Mouse (Mus musculus) midbrain, postnatal 0 days (tissue): ENCODE results near the gene Gm26620. TPM values are rescaled to one million over a fixed set of nuclear protein-coding genes. Genes with fewer than 3 reads are reported as not detected.

Experiments
- ATAC-seq: fragments of 200-750 bp; cut with Nextera tagmentation; 2 replicates; pipeline ENCODE4 v1.8.0; 2017; ENCODE audit warnings: moderate number of reproducible peaks, mild to moderate bottlenecking, moderate TSS enrichment, moderate library complexity; ENCODE audit not compliant: low FRiP score
- DNase-seq: peaks from one replicate; pipeline ENCODE4 v3.0.0-alpha.2; 2015; ENCODE audit warnings: low spot score
- H3K27ac ChIP-seq: fragments of 300-500 bp; sonication (generic); 2 replicates; pipeline ENCODE4 v1.5.1; 2014; ENCODE audit warnings: low read depth, mild to moderate bottlenecking, low read length, mixed read lengths
- H3K27me3 ChIP-seq: fragments of 300-500 bp; sonication (generic); 2 replicates; pipeline ENCODE4 v1.6.1; 2014; ENCODE audit warnings: low read length, control low read depth, mixed read lengths; ENCODE audit not compliant: insufficient read depth
- H3K36me3 ChIP-seq: fragments of 300-500 bp; sonication (generic); 2 replicates; pipeline ENCODE4 v1.6.1; 2014; ENCODE audit warnings: low read length, control low read depth, mixed read lengths; ENCODE audit not compliant: insufficient read depth
- H3K4me1 ChIP-seq: fragments of 300-500 bp; sonication (generic); 2 replicates; pipeline ENCODE4 v1.6.1; 2014; ENCODE audit warnings: mild to moderate bottlenecking, control low read depth, antibody characterized with exemption, low read length, mixed read lengths; ENCODE audit not compliant: insufficient read depth
- H3K4me2 ChIP-seq: fragments of 300-500 bp; sonication (generic); 2 replicates; pipeline ENCODE4 v1.6.1; 2014; ENCODE audit warnings: low read depth, mild to moderate bottlenecking, low read length, mixed read lengths; ENCODE audit not compliant: poor library complexity, severe bottlenecking
- H3K4me3 ChIP-seq: fragments of 300-500 bp; sonication (generic); 2 replicates; pipeline ENCODE4 v1.5.1; 2014; ENCODE audit warnings: low read depth, mild to moderate bottlenecking, low read length, moderate library complexity
- H3K9ac ChIP-seq: fragments of 300-500 bp; sonication (generic); replicated peaks from 2 replicates; pipeline ENCODE4 v1.6.1; 2014; ENCODE audit warnings: mild to moderate bottlenecking, low read length, moderate library complexity, mixed read lengths; ENCODE audit not compliant: poor library complexity, severe bottlenecking
- H3K9me3 ChIP-seq: fragments of 300-500 bp; sonication (generic); 2 replicates; pipeline ENCODE4 v1.6.1; 2016; ENCODE audit warnings: low read length, control low read depth
- CTCF ChIP-seq: IDR thresholded peaks from 2 replicates; pipeline ENCODE4 v1.5.1; 2016; ENCODE audit warnings: antibody characterized with exemption, mild to moderate bottlenecking
- WGBS: fragments of 180-500 bp; shearing (Covaris S2); extraction: QIAGEN DNeasy Blood & Tissue Kit; methylation state at CpG from one replicate; pipeline ENCODE4 v1.1.7; 2014; 5-methylcytosine and 5-hydroxymethylcytosine counted together
- polyA plus RNA-seq: library from polyadenylated mRNA; unstranded; fragments of >200 nt; fragmentation: Nextera tagmentation; extraction: Ambion mirVana; gene quantifications from 2 replicates; pipeline ENCODE4 v1.2.1, GENCODE M21; 2015
- total RNA-seq: library from RNA; depleted of rRNA; stranded (reverse); fragments of >200 nt; gene quantifications from 2 replicates; pipeline ENCODE4 v1.2.3, GENCODE M21; 2014

The Gm26620 gene
- total and polyA plus RNA-seq, 2 experiments from 2014 or later: 0.77 to 1.6 TPM

- peak overlapping the region; percentile 69 for H3K27ac ChIP-seq
- TF ChIP-seq CTCF: no peak
- no peaks in the 10 kb centered on the region for H3K9me3 ChIP-seq
- peak overlapping the region; percentile 62 for H3K4me2 ChIP-seq
- H3K27me3 ChIP-seq: no peaks in the 10 kb centered on the region
- H3K4me1 ChIP-seq: no peaks in the 10 kb centered on the region
- peak; percentile 57 for ATAC-seq
- 4% methylated on average over 30 of the region's 30 CpGs for WGBS
- DNase-seq: peak; percentile 31
- peak overlapping the region; percentile 66 for H3K9ac ChIP-seq
- no peaks in the 10 kb centered on the region for H3K36me3 ChIP-seq
- peak overlapping the region; percentile 69 for H3K4me3 ChIP-seq
Observed at GRCm38 (mm10) chr1:170866992-170867690, 17.7 kb upstream of the Gm26620 start.

- Histone ChIP-seq H3K27me3 (no peaks in the 10 kb centered on the region), H3K4me3 (peak within 1 kb of the TSS; percentile 69), H3K36me3 (no peaks in the 10 kb centered on the region), H3K27ac (peak within 1 kb of the TSS; percentile 69), H3K4me2 (peak within 1 kb of the TSS; percentile 62), H3K9ac (peak within 1 kb of the TSS; percentile 66), H3K9me3 (no peaks in the 10 kb centered on the region), H3K4me1 (no peaks in the 10 kb centered on the region)
- DNase-seq: peak; percentile 95
- WGBS: under 1% methylated on average over 25 of the region's 25 CpGs
- no peak for TF ChIP-seq CTCF
- ATAC-seq: peak; percentile 76
Observed at GRCm38 (mm10) chr1:170867691-170868105, 17.2 kb upstream of the Gm26620 start, which contains the start of gene Atf6. Gene Atf6 (minus strand): TSS chr1:170867771.

GRCm38 (mm10) chr1:170868107-170868904, 16.6 kb upstream of the Gm26620 start:
- Histone ChIP-seq H3K27ac (peak overlapping the region; percentile 55; the same call in 1 of the 2 replicates), H3K9ac (peak overlapping the region; percentile 54), H3K4me2 (peak overlapping the region; percentile 62), H3K4me1 (no peaks in the 10 kb centered on the region), H3K4me3 (peak overlapping the region; percentile 69), H3K9me3 (no peaks in the 10 kb centered on the region), H3K36me3 (no peaks in the 10 kb centered on the region), H3K27me3 (no peaks in the 10 kb centered on the region)
- 1% methylated on average over 33 of the region's 33 CpGs for WGBS
- peak; percentile 83 for ATAC-seq
- peak; percentile 92 for DNase-seq
- TF ChIP-seq CTCF: no peak

GRCm38 (mm10) chr1:170868905-170869283, 16.0 kb upstream of the Gm26620 start:
- Histone ChIP-seq H3K9me3 (no peaks in the 10 kb centered on the region), H3K36me3 (0 out of 2 replicates have a peak, but pooled peaks cover 2% of the 10 kb centered on the region), H3K27me3 (no peaks in the 10 kb centered on the region), H3K27ac (peak overlapping the region; percentile 55; the same call in 1 of the 2 replicates), H3K4me2 (peak overlapping the region; percentile 62), H3K4me3 (peak overlapping the region; percentile 69), H3K4me1 (no peaks in the 10 kb centered on the region), H3K9ac (peak overlapping the region; percentile 54)
- ATAC-seq: peak; percentile 4; the same call in 1 of the 2 replicates
- no peak for DNase-seq
- 18% methylated on average over 14 of the region's 14 CpGs for WGBS
- no peak for TF ChIP-seq CTCF

- no peak for TF ChIP-seq CTCF
- Histone ChIP-seq H3K27me3 (no peaks in the 10 kb centered on the region), H3K4me2 (no peak overlapping the region), H3K27ac (no peak overlapping the region), H3K36me3 (peaks cover 11% of the 10 kb centered on the region), H3K4me1 (no peaks in the 10 kb centered on the region), H3K9ac (no peak overlapping the region), H3K4me3 (no peak overlapping the region), H3K9me3 (no peaks in the 10 kb centered on the region)
- 91% methylated on average over 6 of the region's 6 CpGs for WGBS
- DNase-seq (no peak), ATAC-seq (no peak)
Observed at GRCm38 (mm10) chr1:170871402-170871801, 13.5 kb upstream of the Gm26620 start.

GRCm38 (mm10) chr1:170871961-170872360, 12.9 kb upstream of the Gm26620 start:
- no peak overlapping the region for H3K27ac ChIP-seq
- H3K4me3 ChIP-seq: no peak overlapping the region
- no peak overlapping the region for H3K9ac ChIP-seq
- no peak overlapping the region for H3K4me2 ChIP-seq
- no peak for TF ChIP-seq CTCF
- DNase-seq (no peak), ATAC-seq (no peak)
- H3K9me3 ChIP-seq: no peaks in the 10 kb centered on the region
- 92% methylated on average over 2 of the region's 2 CpGs for WGBS
- no peaks in the 10 kb centered on the region for H3K4me1 ChIP-seq
- H3K36me3 ChIP-seq: peaks cover 11% of the 10 kb centered on the region
- H3K27me3 ChIP-seq: no peaks in the 10 kb centered on the region
